Mouse (Mus musculus) midbrain, embryonic 12.5 days (tissue): Measurements from ENCODE around the gene Scamp1. TPM values are rescaled to one million over a fixed set of nuclear protein-coding genes. Genes with fewer than 3 reads are reported as not detected.

ENCODE experiments used
- ATAC-seq: fragments of 200-750 bp; cut with Nextera tagmentation; 2 replicates; pipeline ENCODE4 v1.8.0; 2017; ENCODE audit warnings: low read depth, moderate TSS enrichment, moderate library complexity; ENCODE audit not compliant: low FRiP score
- H3K27ac ChIP-seq: fragments of 300-500 bp; sonication (generic); replicated peaks from 2 replicates; pipeline ENCODE4 v1.5.1; 2016; ENCODE audit warnings: mild to moderate bottlenecking
- H3K27me3 ChIP-seq: fragments of 300-500 bp; sonication (generic); 2 replicates; pipeline ENCODE4 v1.6.1; 2016; ENCODE audit warnings: mild to moderate bottlenecking
- H3K36me3 ChIP-seq: fragments of 300-500 bp; sonication (generic); 2 replicates; pipeline ENCODE4 v1.6.1; 2016
- H3K4me1 ChIP-seq: fragments of 300-500 bp; sonication (generic); 2 replicates; pipeline ENCODE4 v1.6.1; 2016
- H3K4me2 ChIP-seq: fragments of 300-500 bp; sonication (generic); replicated peaks from 2 replicates; pipeline ENCODE4 v1.6.1; 2016; ENCODE audit warnings: mild to moderate bottlenecking, moderate library complexity
- H3K4me3 ChIP-seq: fragments of 300-500 bp; sonication (generic); 2 replicates; pipeline ENCODE4 v1.5.1; 2016; ENCODE audit warnings: mild to moderate bottlenecking
- H3K9ac ChIP-seq: fragments of 300-500 bp; sonication (generic); replicated peaks from 2 replicates; pipeline ENCODE4 v1.6.1; 2016; ENCODE audit warnings: mild to moderate bottlenecking, moderate library complexity
- H3K9me3 ChIP-seq: fragments of 300-500 bp; sonication (generic); 2 replicates; pipeline ENCODE4 v1.6.1; 2016; ENCODE audit warnings: mild to moderate bottlenecking
- WGBS: fragments of 180-500 bp; shearing (Covaris S2); methylation state at CpG from one replicate; pipeline ENCODE4 v1.1.7; 2016; 5-methylcytosine and 5-hydroxymethylcytosine counted together
- polyA plus RNA-seq: library from polyadenylated mRNA; unstranded; fragments of >200 nt; fragmentation: Nextera tagmentation; extraction: Ambion mirVana; gene quantifications from 2 replicates; pipeline ENCODE4 v1.2.1, GENCODE M21; 2016

The Scamp1 gene
- polyA plus RNA-seq, 1 experiment from 2014 or later = 64.1 TPM

DNA sequence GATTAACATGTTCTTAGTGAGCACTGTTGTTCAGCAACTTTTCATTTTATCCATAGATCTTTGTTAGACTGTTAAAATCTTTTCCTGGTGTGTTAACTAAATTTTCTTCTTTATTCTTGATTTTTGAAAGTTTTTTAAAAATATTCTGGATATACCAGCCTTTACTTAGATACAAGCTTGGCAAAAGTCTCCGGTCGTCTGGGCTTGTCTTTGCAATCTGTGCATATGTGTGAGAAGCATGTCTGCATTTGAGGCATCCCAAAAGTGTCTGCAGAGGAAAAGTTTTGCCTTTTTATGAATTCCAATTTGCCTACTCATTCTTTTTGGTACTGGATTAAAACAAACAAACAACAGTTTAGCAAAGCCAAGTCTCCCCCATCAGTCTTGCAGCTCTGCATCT, 73.5 kb downstream of the Scamp1 start:
- no peak overlapping the region for H3K9ac ChIP-seq
- no peak overlapping the region for H3K4me3 ChIP-seq
- ATAC-seq = no peak
- peaks cover 15% of the 10 kb centered on the region for H3K4me1 ChIP-seq
- H3K27me3 ChIP-seq = no peaks in the 10 kb centered on the region
- peaks cover 19% of the 10 kb centered on the region for H3K36me3 ChIP-seq
- no peak overlapping the region for H3K4me2 ChIP-seq
- H3K27ac ChIP-seq = peak overlapping the region; percentile 25; the same call in 1 of the 2 replicates
- H3K9me3 ChIP-seq = peaks cover 3% of the 10 kb centered on the region; the same call in 1 of the 2 replicates
- WGBS = 96% methylated on average over 2 of the region's 2 CpGs

DNA sequence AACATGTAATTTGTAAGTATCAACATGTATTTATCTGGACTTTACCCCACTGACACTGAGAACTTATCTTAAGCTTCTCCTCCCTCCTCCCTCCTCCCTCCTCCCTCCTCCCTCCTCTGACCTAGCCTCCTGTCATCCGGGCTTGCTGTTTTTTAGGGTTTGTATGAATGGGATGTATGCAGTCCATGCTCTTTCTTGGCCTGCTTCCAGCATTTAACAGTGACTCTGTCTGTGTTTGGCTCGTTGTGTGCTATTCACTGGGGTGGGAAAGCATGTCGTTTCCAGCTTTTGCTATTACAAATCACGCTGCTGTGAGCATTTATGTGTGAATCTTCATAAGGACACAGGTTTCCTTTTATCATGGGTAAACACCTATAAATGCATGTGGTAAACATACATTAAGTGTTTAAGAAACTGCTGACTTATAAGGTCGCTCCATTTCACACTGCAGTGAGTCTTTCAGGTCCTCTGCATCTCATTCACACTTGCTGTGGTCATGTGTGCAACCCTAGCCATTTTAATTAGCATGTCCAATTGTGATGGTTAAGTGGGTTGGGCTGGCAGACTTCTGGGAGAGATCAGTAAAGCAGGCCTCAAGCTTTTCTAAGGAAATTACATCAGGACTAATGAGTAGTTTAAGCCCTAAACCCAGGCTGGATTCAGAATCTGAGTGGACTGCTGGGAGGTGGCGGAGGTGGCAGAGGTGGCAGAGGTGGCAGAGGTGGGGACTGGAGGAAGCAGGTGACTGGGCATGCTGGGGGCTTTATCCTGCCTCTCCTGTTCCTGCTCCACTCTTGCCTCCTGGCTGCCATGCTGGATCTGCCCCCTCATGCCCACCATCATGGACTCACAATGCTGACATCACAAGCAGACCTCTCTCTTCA, 74.2 kb downstream of the Scamp1 start:
- H3K9ac ChIP-seq = no peak overlapping the region; the same call in 1 of the 2 replicates
- H3K4me2 ChIP-seq = no peak overlapping the region
- no peak overlapping the region for H3K4me3 ChIP-seq
- WGBS = 58% methylated on average over 6 of the region's 6 CpGs
- H3K36me3 ChIP-seq = peaks cover 19% of the 10 kb centered on the region
- H3K27ac ChIP-seq = peak overlapping the region; percentile 25; the same call in 1 of the 2 replicates
- H3K27me3 ChIP-seq = no peaks in the 10 kb centered on the region
- peaks cover 3% of the 10 kb centered on the region; the same call in 1 of the 2 replicates for H3K9me3 ChIP-seq
- H3K4me1 ChIP-seq = peaks cover 15% of the 10 kb centered on the region
- ATAC-seq = no peak

DNA sequence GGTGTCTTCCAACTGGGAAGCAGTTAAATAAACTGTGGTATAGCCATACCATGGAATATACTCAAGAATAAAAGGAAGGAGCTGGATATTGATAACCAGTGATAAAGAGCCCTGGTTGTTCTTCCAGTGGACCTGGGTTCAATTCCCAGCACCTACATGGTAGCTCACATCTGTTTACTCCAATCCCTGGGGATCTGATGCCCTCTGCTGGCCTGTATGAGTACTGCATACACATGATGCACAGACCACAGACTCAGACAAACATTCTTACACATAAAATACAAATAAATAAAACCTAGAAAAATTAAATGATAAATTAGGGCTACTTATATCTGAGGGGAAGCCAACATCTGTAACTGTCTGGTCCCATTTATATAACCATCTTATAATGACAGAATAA, 76.8 kb downstream of the Scamp1 start:
- ATAC-seq = no peak
- H3K27me3 ChIP-seq = no peaks in the 10 kb centered on the region
- no peak overlapping the region for H3K4me3 ChIP-seq
- peaks cover 15% of the 10 kb centered on the region for H3K4me1 ChIP-seq
- H3K27ac ChIP-seq = no peak overlapping the region
- H3K36me3 ChIP-seq = peaks cover 19% of the 10 kb centered on the region
- peaks cover 3% of the 10 kb centered on the region; the same call in 1 of the 2 replicates for H3K9me3 ChIP-seq
- no peak overlapping the region for H3K9ac ChIP-seq
- no peak overlapping the region for H3K4me2 ChIP-seq

DNA sequence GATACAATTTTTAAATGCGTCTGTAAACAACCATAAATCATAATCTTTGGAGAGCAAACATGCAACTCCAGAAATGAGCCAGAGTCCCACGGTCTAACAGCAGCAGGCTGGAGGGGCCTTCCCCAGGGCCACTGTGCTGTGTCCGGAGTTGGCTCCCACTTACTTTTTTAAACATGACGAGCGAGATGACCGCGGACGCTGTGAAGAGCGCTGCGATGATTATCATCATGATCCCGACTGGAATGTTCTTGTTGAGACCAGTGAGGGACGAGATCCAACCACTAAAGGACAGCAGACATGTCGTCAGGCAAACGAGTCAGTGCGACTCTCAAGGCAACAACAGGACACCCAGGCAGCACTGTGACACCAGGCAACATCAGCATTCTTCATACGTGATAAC, 77.7 kb downstream of the Scamp1 start:
- Histone ChIP-seq H3K9me3 (peaks cover 3% of the 10 kb centered on the region; the same call in 1 of the 2 replicates), H3K9ac (no peak overlapping the region), H3K27ac (no peak overlapping the region), H3K27me3 (no peaks in the 10 kb centered on the region), H3K4me1 (peaks cover 15% of the 10 kb centered on the region), H3K36me3 (peaks cover 19% of the 10 kb centered on the region), H3K4me2 (no peak overlapping the region), H3K4me3 (no peak overlapping the region)
- 95% methylated on average over 16 of the region's 16 CpGs for WGBS
- ATAC-seq = no peak

DNA sequence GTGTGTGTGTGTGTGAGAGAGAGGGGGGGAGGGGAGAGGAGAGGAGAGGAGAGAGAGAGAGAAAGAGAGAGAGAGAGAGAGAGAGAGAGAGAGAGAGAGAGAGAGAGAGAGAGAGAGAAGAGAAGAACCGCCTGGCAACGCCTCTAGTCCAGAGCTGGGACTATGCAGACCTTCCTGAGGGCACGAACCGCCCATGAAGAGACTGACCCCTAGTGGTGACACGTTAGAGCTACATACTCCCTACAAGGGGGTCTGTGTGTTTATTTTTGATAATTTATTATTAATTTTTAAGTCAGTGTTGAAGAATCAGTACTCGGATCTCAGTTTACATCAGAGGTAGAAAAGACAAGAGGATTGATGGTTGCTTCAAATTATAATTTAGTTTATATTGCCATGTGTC, 80.4 kb downstream of the Scamp1 start:
- no peak overlapping the region for H3K27ac ChIP-seq
- H3K9ac ChIP-seq = no peak overlapping the region
- no peak overlapping the region for H3K4me2 ChIP-seq
- no peaks in the 10 kb centered on the region for H3K27me3 ChIP-seq
- H3K4me1 ChIP-seq = no peaks in the 10 kb centered on the region
- H3K4me3 ChIP-seq = no peak overlapping the region
- ATAC-seq = peak; percentile 78
- peaks cover 3% of the 10 kb centered on the region; the same call in 1 of the 2 replicates for H3K9me3 ChIP-seq
- peaks cover 19% of the 10 kb centered on the region for H3K36me3 ChIP-seq
- 7% methylated on average over 6 of the region's 6 CpGs for WGBS

DNA sequence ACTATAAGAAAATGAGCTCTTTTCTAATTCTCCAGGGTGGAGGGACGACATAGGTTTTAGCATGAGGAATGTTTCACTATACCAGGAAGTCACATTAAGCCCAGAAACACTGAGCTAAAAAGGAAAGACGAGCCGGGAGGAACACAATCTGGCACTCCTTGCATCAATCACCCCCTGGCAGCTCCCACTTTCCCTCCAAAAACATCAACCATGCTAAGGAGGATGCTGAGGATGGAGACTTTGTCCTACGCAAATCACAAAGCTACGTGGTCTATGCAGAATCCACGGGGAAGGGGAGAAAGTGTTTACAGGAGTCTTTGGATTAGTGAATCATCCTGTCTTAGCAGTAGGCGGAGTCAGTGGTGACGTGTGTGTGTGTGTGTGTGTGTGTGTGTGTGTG, 85.8 kb downstream of the Scamp1 start:
- Histone ChIP-seq H3K4me1 (no peaks in the 10 kb centered on the region), H3K36me3 (no peaks in the 10 kb centered on the region), H3K4me3 (no peak overlapping the region), H3K27ac (no peak overlapping the region), H3K4me2 (no peak overlapping the region), H3K9ac (no peak overlapping the region), H3K27me3 (no peaks in the 10 kb centered on the region), H3K9me3 (no peaks in the 10 kb centered on the region)
- no peak for ATAC-seq
- 76% methylated on average over 8 of the region's 8 CpGs for WGBS

DNA sequence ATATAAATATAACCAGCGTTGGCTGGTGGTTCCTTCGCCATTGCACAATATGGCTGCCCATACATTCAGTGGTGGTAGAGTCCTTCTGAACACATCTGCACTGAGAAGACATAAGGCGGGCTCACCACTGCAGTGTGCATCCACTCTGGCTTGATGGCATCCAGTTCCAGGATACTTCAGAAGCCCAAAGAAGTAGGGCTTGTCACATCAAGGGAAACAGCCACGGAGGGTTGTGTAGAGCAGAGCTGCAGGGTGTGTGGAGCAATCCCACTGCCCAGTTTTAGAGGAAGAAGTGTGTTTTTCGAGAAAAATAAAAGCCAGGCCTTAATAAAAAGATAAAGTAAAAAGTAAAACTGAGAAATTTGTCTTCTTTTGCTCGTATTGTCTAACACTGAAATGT, 87.0 kb downstream of the Scamp1 start:
- no peak for ATAC-seq
- Histone ChIP-seq H3K9me3 (no peaks in the 10 kb centered on the region), H3K27ac (no peak overlapping the region), H3K4me1 (no peaks in the 10 kb centered on the region), H3K36me3 (no peaks in the 10 kb centered on the region), H3K4me3 (no peak overlapping the region), H3K4me2 (no peak overlapping the region), H3K27me3 (no peaks in the 10 kb centered on the region), H3K9ac (no peak overlapping the region)
- WGBS = 92% methylated on average over 6 of the region's 6 CpGs

DNA sequence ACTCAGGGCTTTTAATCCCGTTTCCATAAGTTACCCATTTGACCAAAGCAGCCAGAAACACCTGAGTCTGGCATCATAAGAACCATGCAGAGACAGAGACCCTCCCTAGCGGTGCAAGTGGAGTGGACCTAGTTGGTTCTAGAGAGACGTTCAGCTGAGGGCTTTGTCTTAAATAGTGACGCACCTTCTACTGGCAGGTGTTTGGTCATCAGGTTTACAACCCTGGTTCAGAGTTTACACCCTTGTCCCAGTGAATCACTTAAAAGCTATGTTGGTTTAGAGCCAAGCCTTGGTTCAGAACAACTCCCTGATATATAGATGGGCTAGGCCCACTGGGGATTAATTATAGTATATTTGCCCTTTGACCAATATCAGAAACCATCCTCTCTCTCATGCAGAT, 92.4 kb downstream of the Scamp1 start:
- WGBS = 87% methylated on average over 4 of the region's 4 CpGs
- no peaks in the 10 kb centered on the region for H3K9me3 ChIP-seq
- peaks cover 11% of the 10 kb centered on the region for H3K4me1 ChIP-seq
- no peak overlapping the region for H3K9ac ChIP-seq
- no peaks in the 10 kb centered on the region; the same call in 1 of the 2 replicates for H3K27me3 ChIP-seq
- no peaks in the 10 kb centered on the region for H3K36me3 ChIP-seq
- H3K4me2 ChIP-seq = no peak overlapping the region
- no peak for ATAC-seq
- H3K27ac ChIP-seq = no peak overlapping the region
- H3K4me3 ChIP-seq = no peak overlapping the region

DNA sequence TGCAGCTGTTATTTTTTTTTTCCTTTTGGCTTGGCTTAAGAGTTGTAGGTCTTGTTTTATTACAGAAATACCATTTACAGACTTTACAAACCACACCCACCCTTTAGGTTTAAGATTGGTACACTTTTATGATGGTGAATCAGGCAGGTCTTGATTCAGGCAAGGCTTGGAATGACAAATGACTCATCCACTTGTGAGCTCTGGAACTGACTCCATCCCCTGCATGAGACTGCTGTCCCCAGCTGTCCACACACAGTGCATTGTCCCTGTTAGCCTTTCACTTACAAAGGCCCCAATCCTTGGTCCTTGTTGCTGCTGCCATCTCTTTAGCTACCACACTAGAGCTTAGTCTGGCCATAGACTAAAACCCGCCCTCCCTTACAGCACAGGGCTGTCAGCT, 95.3 kb downstream of the Scamp1 start:
- 76% methylated on average over 1 of the region's 1 CpGs for WGBS
- H3K9me3 ChIP-seq = no peaks in the 10 kb centered on the region
- no peak overlapping the region for H3K27ac ChIP-seq
- H3K9ac ChIP-seq = no peak overlapping the region
- H3K4me1 ChIP-seq = peaks cover 27% of the 10 kb centered on the region
- H3K36me3 ChIP-seq = no peaks in the 10 kb centered on the region
- no peak overlapping the region for H3K4me2 ChIP-seq
- no peak for ATAC-seq
- H3K4me3 ChIP-seq = no peak overlapping the region
- peaks cover 8% of the 10 kb centered on the region; the same call in 1 of the 2 replicates for H3K27me3 ChIP-seq

DNA sequence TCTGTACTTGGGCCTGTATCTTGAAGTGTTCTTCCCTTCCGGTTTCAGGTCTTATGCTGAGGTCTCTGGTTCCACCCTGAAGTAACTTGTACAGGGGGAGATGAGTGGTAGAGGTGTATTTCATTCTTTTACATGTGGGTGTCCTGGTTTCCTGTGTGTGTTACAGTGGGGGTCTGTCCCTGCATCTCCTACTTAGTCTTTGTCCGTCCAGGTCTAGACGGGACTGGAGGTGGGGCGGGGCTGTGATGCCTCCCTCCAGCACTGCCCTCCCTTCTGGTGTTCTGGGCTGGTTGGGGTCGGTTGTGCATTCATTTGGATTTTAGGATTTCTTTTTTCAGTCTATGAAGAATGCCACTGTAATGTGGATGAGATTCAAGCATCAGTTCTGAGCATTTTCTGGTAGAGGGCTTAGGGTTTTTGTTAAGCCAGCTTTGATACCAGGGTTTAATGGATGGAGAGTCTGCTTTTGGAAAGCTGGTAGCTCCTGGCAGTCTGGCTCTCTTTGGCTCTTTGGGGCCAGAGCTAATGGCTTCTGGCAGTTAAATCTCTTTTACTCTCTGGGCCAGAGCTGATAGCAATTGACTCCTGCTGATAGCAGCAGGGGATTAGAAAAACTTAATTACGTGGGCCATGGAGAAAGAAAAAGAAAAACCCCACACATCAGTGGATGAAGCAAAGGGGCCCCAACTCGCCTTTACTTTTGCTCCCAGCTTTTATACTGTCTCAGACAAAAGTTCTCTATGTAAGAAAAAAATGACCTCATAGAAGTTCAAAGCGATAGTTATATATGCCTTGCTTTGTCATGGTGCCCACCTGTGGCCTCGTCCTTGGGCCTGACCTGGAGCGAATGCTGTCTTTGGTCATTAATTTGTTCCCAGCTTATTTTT, 97.2 kb downstream of the Scamp1 start:
- Histone ChIP-seq H3K4me2 (0 out of 2 replicates have a peak overlapping the region, but pooled peaks have one; percentile 1), H3K4me1 (peaks cover 27% of the 10 kb centered on the region), H3K9ac (no peak overlapping the region), H3K4me3 (no peak overlapping the region), H3K27ac (peak overlapping the region; percentile 36; the same call in 1 of the 2 replicates), H3K27me3 (peaks cover 8% of the 10 kb centered on the region; the same call in 1 of the 2 replicates), H3K36me3 (no peaks in the 10 kb centered on the region), H3K9me3 (no peaks in the 10 kb centered on the region)
- peak; percentile 45; the same call in 1 of the 2 replicates for ATAC-seq
- 13% methylated on average over 10 of the region's 10 CpGs for WGBS

DNA sequence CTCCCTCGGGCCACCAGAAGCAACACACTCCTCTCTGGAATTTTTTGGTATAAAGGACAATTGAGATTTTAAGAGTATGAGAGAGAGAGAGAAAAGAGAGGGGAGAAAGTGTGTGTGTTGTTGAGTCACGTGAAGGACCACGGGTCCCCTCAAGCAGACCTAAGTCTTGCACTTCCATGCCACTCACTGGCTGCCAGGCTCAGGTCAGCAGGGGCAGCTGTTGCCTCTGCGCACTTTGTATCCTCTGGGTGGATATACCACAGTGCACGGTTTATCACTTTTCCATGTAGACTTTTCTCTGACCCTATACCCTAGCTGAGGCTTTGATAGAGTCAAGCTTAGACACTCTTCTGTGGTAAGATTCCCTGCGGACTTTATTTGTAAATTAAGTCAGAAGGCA, 100.0 kb downstream of the Scamp1 start:
- Histone ChIP-seq H3K27me3 (peaks cover 8% of the 10 kb centered on the region; the same call in 1 of the 2 replicates), H3K27ac (no peak overlapping the region), H3K9me3 (no peaks in the 10 kb centered on the region), H3K4me2 (no peak overlapping the region), H3K36me3 (no peaks in the 10 kb centered on the region), H3K9ac (no peak overlapping the region), H3K4me1 (peaks cover 27% of the 10 kb centered on the region), H3K4me3 (no peak overlapping the region)
- WGBS = 85% methylated on average over 5 of the region's 6 CpGs
- no peak for ATAC-seq
